In genomic region chr5:117105761-117106160, GRCm38 (mm10) we compare ENCODE assay signal across 29 mouse cellular contexts. TPM values are rescaled to one million over a fixed set of nuclear protein-coding genes. Genes with fewer than 3 reads are reported as not detected.
DNase-seq lines count a peak whose midpoint lies in the region; ATAC-seq and TF ChIP-seq lines count a peak whose summit lies in the region.
"Had no signal": no experiment of that assay in that cellular context is flagged by ENCODE, and none has a peak within 500 bp of the region (broad histone marks: within the 10 kb centered on the region; RNA-seq: fewer than 3 reads in every experiment).

No protein-coding gene starts in this region.

- TF ChIP-seq CTCF in forebrain, postnatal 0 days (IDR thresholded peaks at IDR 0.05; ENCODE audit: low read depth), result no peak

- H3K9me3 ChIP-seq in forebrain, postnatal 0 days (ENCODE audit: low read length), result no peaks in the 10 kb centered on the region
- no peaks in the 10 kb centered on the region for H3K9me3 ChIP-seq in forebrain, embryonic 12.5 days
- no peaks in the 10 kb centered on the region for H3K9me3 ChIP-seq in midbrain, embryonic 11.5 days (ENCODE audit: control insufficient read depth, low read length)
- no peaks in the 10 kb centered on the region for H3K9me3 ChIP-seq in midbrain, embryonic 13.5 days
- H3K9me3 ChIP-seq: heart, embryonic 13.5 days; hindbrain, embryonic 13.5 days; midbrain, embryonic 15.5 days; neural tube, embryonic 15.5 days had no signal

- 34% methylated on average over 9 of the region's 9 CpGs for WGBS in forebrain, postnatal 0 days
- WGBS in forebrain, embryonic 12.5 days, result 60% methylated on average over 9 of the region's 9 CpGs
- 97% methylated on average over 9 of the region's 9 CpGs for WGBS in midbrain, embryonic 11.5 days
- 83% methylated on average over 9 of the region's 9 CpGs for WGBS in midbrain, embryonic 13.5 days

- no peak overlapping the region for H3K4me3 ChIP-seq in forebrain, postnatal 0 days (ENCODE audit: low read depth, low read length)
- H3K4me3 ChIP-seq in forebrain, embryonic 12.5 days (replicated peaks), result no peak overlapping the region
- H3K4me3 ChIP-seq in midbrain, embryonic 11.5 days (ENCODE audit: low read depth, low read length), result no peak overlapping the region
- H3K4me3 ChIP-seq in midbrain, embryonic 13.5 days (replicated peaks), result no peak overlapping the region
- H3K4me3 ChIP-seq: gastrocnemius, adult 2 months; heart, adult 2 months; heart, embryonic 13.5 days; hindbrain, embryonic 13.5 days; midbrain, embryonic 15.5 days; neural tube, embryonic 15.5 days had no signal

- H3K4me2 ChIP-seq in forebrain, postnatal 0 days (ENCODE audit: low read depth), result no peak overlapping the region
- no peak overlapping the region for H3K4me2 ChIP-seq in forebrain, embryonic 12.5 days
- H3K4me2 ChIP-seq in midbrain, embryonic 11.5 days, result no peak overlapping the region
- H3K4me2 ChIP-seq in midbrain, embryonic 13.5 days (replicated peaks), result no peak overlapping the region
- H3K4me2 ChIP-seq: heart, embryonic 13.5 days; hindbrain, embryonic 13.5 days; midbrain, embryonic 15.5 days; neural tube, embryonic 15.5 days had no signal

- peak; percentile 61 for DNase-seq in cerebellum, adult 9-10 months
- no peak for DNase-seq in cerebellum, adult 11 months
- no peak for DNase-seq in forebrain, postnatal 0 days
- peak; percentile 41 for DNase-seq in midbrain, embryonic 11.5 days (ENCODE audit: low spot score, missing footprints)
- DNase-seq in adrenal gland, postnatal 10 days, result no peak
- DNase-seq: adrenal gland, postnatal 25 days; gastrocnemius, adult 2 months; gastrocnemius, postnatal 36 days; heart, adult 2 months; heart, postnatal 10 days; kidney, adult 8-10 months; kidney, postnatal 4 days; liver; lung, adult 2 months; lung, postnatal 10 days; right cerebral cortex, postnatal 25 days; spleen, adult 18-20 months; thymus, postnatal 36 days had no signal

- 0 out of 2 replicates have a peak overlapping the region, but pooled peaks have one; percentile 21 for H3K27ac ChIP-seq in forebrain, postnatal 0 days (ENCODE audit: low read depth, low read length)
- no peak overlapping the region for H3K27ac ChIP-seq in forebrain, embryonic 12.5 days
- H3K27ac ChIP-seq in midbrain, embryonic 11.5 days (ENCODE audit: low read depth, low read length), result no peak overlapping the region
- H3K27ac ChIP-seq in midbrain, embryonic 13.5 days, result no peak overlapping the region
- H3K27ac ChIP-seq: gastrocnemius, adult 2 months; heart, adult 2 months; heart, embryonic 13.5 days; hindbrain, embryonic 13.5 days; kidney, postnatal 0 days; liver, embryonic 14.5 days; macrophage; midbrain, embryonic 15.5 days; neural tube, embryonic 15.5 days had no signal

- 0 out of 2 replicates have a peak, but pooled peaks cover 2% of the 10 kb centered on the region for H3K4me1 ChIP-seq in forebrain, postnatal 0 days (ENCODE audit: insufficient read depth)
- H3K4me1 ChIP-seq in forebrain, embryonic 12.5 days, result peaks cover 6% of the 10 kb centered on the region; the same call in 1 of the 2 replicates
- no peaks in the 10 kb centered on the region for H3K4me1 ChIP-seq in midbrain, embryonic 11.5 days (ENCODE audit: control insufficient read depth, insufficient read depth, low read length)
- no peaks in the 10 kb centered on the region for H3K4me1 ChIP-seq in midbrain, embryonic 13.5 days (replicated peaks)
- H3K4me1 ChIP-seq: heart, embryonic 13.5 days; hindbrain, embryonic 13.5 days; midbrain, embryonic 15.5 days; neural tube, embryonic 15.5 days had no signal

- H3K9ac ChIP-seq in forebrain, postnatal 0 days, result no peak overlapping the region
- no peak overlapping the region for H3K9ac ChIP-seq in forebrain, embryonic 12.5 days
- no peak overlapping the region for H3K9ac ChIP-seq in midbrain, embryonic 11.5 days (ENCODE audit: low read length)
- no peak overlapping the region for H3K9ac ChIP-seq in midbrain, embryonic 13.5 days (replicated peaks)
- H3K9ac ChIP-seq: heart, embryonic 13.5 days; hindbrain, embryonic 13.5 days; liver, embryonic 14.5 days; midbrain, embryonic 15.5 days; neural tube, embryonic 15.5 days had no signal

- ATAC-seq in forebrain, postnatal 0 days, result peak; percentile 45; the same call in 1 of the 2 replicates
- ATAC-seq in forebrain, embryonic 12.5 days (ENCODE audit: low FRiP score), result no peak
- no peak for ATAC-seq in midbrain, embryonic 11.5 days (ENCODE audit: low FRiP score)
- no peak for ATAC-seq in midbrain, embryonic 13.5 days
- ATAC-seq: CD4-positive, CD25-positive, alpha-beta regulatory T cell, adult 4 months; intestine, embryonic 16.5 days; midbrain, embryonic 15.5 days had no signal

- no peaks in the 10 kb centered on the region for H3K27me3 ChIP-seq in forebrain, postnatal 0 days (ENCODE audit: insufficient read depth, low read length)
- H3K27me3 ChIP-seq in forebrain, embryonic 12.5 days, result no peaks in the 10 kb centered on the region
- H3K27me3 ChIP-seq in midbrain, embryonic 11.5 days (ENCODE audit: control insufficient read depth, insufficient read depth, low read length), result no peaks in the 10 kb centered on the region
- H3K27me3 ChIP-seq in midbrain, embryonic 13.5 days, result no peaks in the 10 kb centered on the region
- H3K27me3 ChIP-seq: heart, embryonic 13.5 days; hindbrain, embryonic 13.5 days; midbrain, embryonic 15.5 days; neural tube, embryonic 15.5 days had no signal

- peaks cover 78% of the 10 kb centered on the region for H3K36me3 ChIP-seq in forebrain, postnatal 0 days (ENCODE audit: insufficient read depth)
- H3K36me3 ChIP-seq in forebrain, embryonic 12.5 days (replicated peaks), result peaks cover 96% of the 10 kb centered on the region
- peaks cover 20% of the 10 kb centered on the region for H3K36me3 ChIP-seq in midbrain, embryonic 11.5 days (ENCODE audit: control insufficient read depth, insufficient read depth, low read length)
- H3K36me3 ChIP-seq in midbrain, embryonic 13.5 days, result peaks cover 98% of the 10 kb centered on the region

RNA-seq across cellular contexts. Expression of gene Suds3, which starts 10.2 kb away (rescaled TPM):
- total RNA-seq in forebrain, postnatal 0 days (2014; rRNA removed), result 83.5 and 95.9 TPM in 2 replicates
- 75.9 and 76.4 TPM in 2 replicates for polyA plus RNA-seq in forebrain, postnatal 0 days (2015; fragmentation: Nextera tagmentation; extraction: Ambion mirVana)
- polyA plus RNA-seq in forebrain, embryonic 12.5 days (2016; fragmentation: Nextera tagmentation; extraction: Ambion mirVana), result 113 and 116 TPM in 2 replicates
- 49.0 and 50.3 TPM in 2 replicates for polyA plus RNA-seq in midbrain, embryonic 11.5 days (2014; fragmentation: Nextera tagmentation; extraction: Ambion mirVana)
- polyA plus RNA-seq in midbrain, embryonic 13.5 days (2015; fragmentation: Nextera tagmentation; extraction: Ambion mirVana), result 83.5 and 90.1 TPM in 2 replicates
- total RNA-seq in adrenal gland, postnatal 10 days (2021), result 100 to 1,000 TPM; 100 to 109 TPM

RNA-seq across cellular contexts. Expression of gene Taok3, which starts 14.2 kb away (rescaled TPM):
- total RNA-seq in forebrain, postnatal 0 days (2014; rRNA removed), result 37.2 TPM in 2 replicates
- 40.8 and 57.6 TPM in 2 replicates for polyA plus RNA-seq in forebrain, postnatal 0 days (2015; fragmentation: Nextera tagmentation; extraction: Ambion mirVana)
- 24.3 and 24.8 TPM in 2 replicates for polyA plus RNA-seq in forebrain, embryonic 12.5 days (2016; fragmentation: Nextera tagmentation; extraction: Ambion mirVana)
- 19.3 and 19.7 TPM in 2 replicates for polyA plus RNA-seq in midbrain, embryonic 11.5 days (2014; fragmentation: Nextera tagmentation; extraction: Ambion mirVana)
- 43.7 TPM in 2 replicates for polyA plus RNA-seq in midbrain, embryonic 13.5 days (2015; fragmentation: Nextera tagmentation; extraction: Ambion mirVana)
- total RNA-seq in adrenal gland, postnatal 10 days (2021), result 10 to 100 TPM; 26.0 to 29.3 TPM

Comparison
In these comparisons a context has a peak if more than half of its experiments do, and no peak if none do; other contexts are left out.
1. DNase-seq: peak in cerebellum, adult 9-10 months (single experiment) and midbrain, embryonic 11.5 days (single experiment); none in cerebellum, adult 11 months (single experiment), forebrain, postnatal 0 days (single experiment) and adrenal gland, postnatal 10 days (single experiment).